Mouse (Mus musculus) mouse embryonic stem cell (cell line): Measurements from ENCODE around the gene Cd69.

Experiments
- in situ Hi-C, 2 experiments: fragments of 300-500 bp; cut with MboI; formaldehyde crosslinking; loops; 1 replicate in 1 of 2; 3 replicates in 1 of 2; pipeline ENCODE4 v1.14.3; 2019 to 2020; ENCODE audit warnings: low sequenced_read_pairs in 2 of 2, low pct_unique_long_range_greater_than_20kb in 1 of 2, mixed read lengths in 1 of 2; ENCODE audit not compliant: unreplicated experiment in 1 of 2

Gene Cd69

GRCm38 (mm10) chr6:129254949-129255602 is 20.2 kb downstream of the Cd69 start:
- in situ Hi-C loops = loop anchor here (10.0 kb wide), 1 partner anchor 110 kb away; no protein-coding TSS in a partner anchor

GRCm38 (mm10) chr6:129254314-129254713 is 20.9 kb downstream of the Cd69 start:
- in situ Hi-C loops = loop anchor here (10.0 kb wide), 1 partner anchor 110 kb away; no protein-coding TSS in a partner anchor

GRCm38 (mm10) chr6:129248243-129248642 is 27.0 kb downstream of the Cd69 start:
- in situ Hi-C loops = loop anchor here (5.0 to 25.0 kb wide), 4 partner anchors 211 to 636 kb away; partner anchors contain the start of genes Klrb1a (in 1 of the 2) and Klrb1f (in 1 of the 2)

- in situ Hi-C loops = loop anchor here (5.0 to 25.0 kb wide), 4 partner anchors 210 to 635 kb away; partner anchors contain the start of genes Klrb1a (in 1 of the 2) and Klrb1f (in 1 of the 2)
Observed at GRCm38 (mm10) chr6:129246992-129247391, 28.2 kb downstream of the Cd69 start.

GRCm38 (mm10) chr6:129245793-129246192 is 29.4 kb downstream of the Cd69 start:
- in situ Hi-C loops = loop anchor here (5.0 to 25.0 kb wide), 4 partner anchors 208 to 633 kb away; partner anchors contain the start of genes Klrb1a (in 1 of the 2) and Klrb1f (in 1 of the 2)

GRCm38 (mm10) chr6:129241907-129242306 is 33.3 kb downstream of the Cd69 start:
- in situ Hi-C loops = loop anchor here (10.0 to 25.0 kb wide), 3 partner anchors 205 to 630 kb away; partner anchors contain the start of genes Klrb1a (in 1 of the 2) and Klrb1f (in 1 of the 2)

- in situ Hi-C loops = loop anchor here (10.0 to 25.0 kb wide), 3 partner anchors 204 to 629 kb away; partner anchors contain the start of genes Klrb1a (in 1 of the 2) and Klrb1f (in 1 of the 2)
Observed at GRCm38 (mm10) chr6:129241471-129241870, 33.8 kb downstream of the Cd69 start.

GRCm38 (mm10) chr6:129239564-129240248 is 35.5 kb downstream of the Cd69 start:
- in situ Hi-C loops = loop anchor here (10.0 to 25.0 kb wide), 3 partner anchors 202 to 627 kb away; partner anchors contain the start of genes Klrb1a (in 1 of the 2) and Klrb1f (in 1 of the 2)

- in situ Hi-C loops = loop anchor here in 1 of 2 experiments (25.0 kb wide), 2 partner anchors 201 to 626 kb away; partner anchors contain the start of genes Klrb1a and Klrb1f
Observed at GRCm38 (mm10) chr6:129238275-129239038, 36.8 kb downstream of the Cd69 start.

- in situ Hi-C loops = loop anchor here in 1 of 2 experiments (25.0 kb wide), 2 partner anchors 200 to 625 kb away; partner anchors contain the start of genes Klrb1a and Klrb1f
Observed at GRCm38 (mm10) chr6:129237350-129238274, 37.6 kb downstream of the Cd69 start.

- in situ Hi-C loops = loop anchor here in 1 of 2 experiments (25.0 kb wide), 2 partner anchors 199 to 624 kb away; partner anchors contain the start of genes Klrb1a and Klrb1f
Observed at GRCm38 (mm10) chr6:129236652-129237342, 38.4 kb downstream of the Cd69 start.

GRCm38 (mm10) chr6:129235855-129236461 is 39.3 kb downstream of the Cd69 start:
- in situ Hi-C loops = loop anchor here in 1 of 2 experiments (25.0 kb wide), 2 partner anchors 199 to 624 kb away; partner anchors contain the start of genes Klrb1a and Klrb1f

GRCm38 (mm10) chr6:129234456-129235360 is 40.5 kb downstream of the Cd69 start:
- in situ Hi-C loops = loop anchor here in 1 of 2 experiments (25.0 kb wide), 2 partner anchors 197 to 622 kb away; partner anchors contain the start of genes Klrb1a and Klrb1f

GRCm38 (mm10) chr6:129233955-129234369 is 41.3 kb downstream of the Cd69 start:
- in situ Hi-C loops = loop anchor here in 1 of 2 experiments (25.0 kb wide), 2 partner anchors 197 to 622 kb away; partner anchors contain the start of genes Klrb1a and Klrb1f
